Mouse (Mus musculus) embryonic stem cell, embryonic (primary cell): ENCODE data around the gene Higd1c.

ENCODE experiments used
- CTCF ChIA-PET, 4 experiments: fragments of 300-600 bp in 2 of 4; fragments of 350-600 bp in 2 of 4; sonication (Branson Sonifier 250); formaldehyde crosslinking; loops; one replicate each; lab custom pipeline; 2022; ENCODE audit warnings: inconsistent platforms in 2 of 4; lab: Charles Lee
- POLR2A ChIA-PET, 4 experiments: fragments of 300-600 bp in 2 of 4; fragments of 350-600 bp in 2 of 4; sonication (Branson Sonifier 250); formaldehyde crosslinking; loops; one replicate each; lab custom pipeline; 2022; ENCODE audit warnings: antibody characterized with exemption in 4 of 4, inconsistent platforms in 1 of 4; lab: Charles Lee

The Higd1c gene

GRCm38 (mm10) chr15:100415684-100416083 lies 51.3 kb downstream of the Higd1c start:
- POLR2A ChIA-PET = interaction anchor here in 2 of 4 experiments (0.7 to 2.0 kb wide), 8 partner anchors 9 to 512 kb away, joined by 3 to 9 read pairs (median 4); partner anchors contain the start of gene Slc11a2 (in 1 of the 2)
- CTCF ChIA-PET = interaction anchor here in 2 of 4 experiments (0.5 to 1.0 kb wide), 3 partner anchors 40 to 354 kb away, joined by 3 to 4 read pairs (median 3); no protein-coding TSS in a partner anchor

GRCm38 (mm10) chr15:100417854-100418450 lies 53.6 kb downstream of the Higd1c start:
- POLR2A ChIA-PET = no interaction called here
- CTCF ChIA-PET = no interaction called here

GRCm38 (mm10) chr15:100419311-100419710 lies 55.0 kb downstream of the Higd1c start:
- POLR2A ChIA-PET = interaction anchor here in 3 of 4 experiments (0.6 to 1.1 kb wide), 4 partner anchors 55 to 705 kb away, joined by 3 to 5 read pairs (median 3); no protein-coding TSS in a partner anchor

GRCm38 (mm10) chr15:100419901-100420745 lies 55.8 kb downstream of the Higd1c start:
- ChIA-PET CTCF (interaction anchor here in 2 of 4 experiments (0.8 to 1.3 kb wide), 2 partner anchors 31 to 45 kb away, joined by 3 to 4 read pairs; no protein-coding TSS in a partner anchor), POLR2A (interaction anchor here in 2 of 4 experiments (0.6 kb wide), 3 partner anchors 54 to 706 kb away, joined by 3 read pairs; no protein-coding TSS in a partner anchor)

More at GRCm38 (mm10) chr15:100419311-100419710, 55.0 kb downstream of the Higd1c start:
- CTCF ChIA-PET = no interaction called here

- CTCF ChIA-PET = interaction anchor here in 2 of 4 experiments (0.8 to 1.3 kb wide), 2 partner anchors 30 to 46 kb away, joined by 3 to 4 read pairs; no protein-coding TSS in a partner anchor
- POLR2A ChIA-PET = interaction anchor here in 3 of 4 experiments (0.6 to 1.6 kb wide), 7 partner anchors 15 to 449 kb away, joined by 3 to 5 read pairs (median 4); no protein-coding TSS in a partner anchor
These were observed 56.9 kb downstream of the Higd1c start for GRCm38 (mm10) chr15:100421059-100421757.

GRCm38 (mm10) chr15:100421758-100422197 lies 57.4 kb downstream of the Higd1c start, which contains the start of gene Gm5475:
Gene Gm5475, plus strand, starts transcription at chr15:100422147.
- ChIA-PET CTCF (interaction anchor here in 2 of 4 experiments (1.0 to 3.5 kb wide), 3 partner anchors 29 to 47 kb away, joined by 3 to 9 read pairs (median 6); no protein-coding TSS in a partner anchor), POLR2A (interaction anchor here (0.6 to 1.9 kb wide), 13 partner anchors 8 to 450 kb away, joined by 3 to 14 read pairs (median 5); no protein-coding TSS in a partner anchor)

GRCm38 (mm10) chr15:100422476-100422875 lies 58.1 kb downstream of the Higd1c start:
- POLR2A ChIA-PET = interaction anchor here in 3 of 4 experiments (0.5 to 2.0 kb wide), 24 partner anchors 8 to 1964 kb away, joined by 3 to 14 read pairs (median 3); partner anchors contain the start of genes Dazap2 (in 2 of the 3) and Acvrl1 (in 1 of the 3)
- CTCF ChIA-PET = interaction anchor here in 3 of 4 experiments (0.5 to 3.5 kb wide), 11 partner anchors 29 to 677 kb away, joined by 3 to 9 read pairs (median 3); no protein-coding TSS in a partner anchor

- ChIA-PET POLR2A (interaction anchor here (0.5 to 2.0 kb wide), 28 partner anchors 9 to 1964 kb away, joined by 3 to 14 read pairs (median 3); partner anchors contain the start of genes Dazap2 (in 2 of the 4) and Acvrl1 (in 1 of the 4)), CTCF (interaction anchor here (0.5 to 3.5 kb wide), 14 partner anchors 28 to 678 kb away, joined by 3 to 14 read pairs (median 3); partner anchors contain the start of gene Mettl7a3 (in 1 of the 4))
These were observed 58.8 kb downstream of the Higd1c start for GRCm38 (mm10) chr15:100422899-100423860.

GRCm38 (mm10) chr15:100423916-100424315 lies 59.6 kb downstream of the Higd1c start:
- CTCF ChIA-PET = interaction anchor here in 3 of 4 experiments (0.6 to 3.5 kb wide), 5 partner anchors 27 to 190 kb away, joined by 3 to 14 read pairs (median 3); partner anchors contain the start of gene Mettl7a3 (in 1 of the 3)
- POLR2A ChIA-PET = interaction anchor here in 3 of 4 experiments (0.7 to 2.0 kb wide), 11 partner anchors 10 to 550 kb away, joined by 3 to 14 read pairs (median 3); partner anchors contain the start of gene Dazap2 (in 1 of the 3)

GRCm38 (mm10) chr15:100424396-100425122 lies 60.2 kb downstream of the Higd1c start, which contains the start of gene Slc11a2:
Gene Slc11a2, minus strand, starts transcription at chr15:100425072.
- CTCF ChIA-PET = interaction anchor here in 3 of 4 experiments (0.6 to 3.5 kb wide), 7 partner anchors 27 to 622 kb away, joined by 3 to 14 read pairs (median 4); no protein-coding TSS in a partner anchor
- POLR2A ChIA-PET = interaction anchor here in 3 of 4 experiments (0.5 to 2.0 kb wide), 9 partner anchors 9 to 787 kb away, joined by 3 to 8 read pairs (median 3); partner anchors contain the start of gene Dazap2 (in 1 of the 3)

- POLR2A ChIA-PET = interaction anchor here in 2 of 4 experiments (0.7 to 1.4 kb wide), 5 partner anchors 8 to 201 kb away, joined by 3 to 4 read pairs (median 3); partner anchors contain the start of gene Atf1 (in 1 of the 2)
- CTCF ChIA-PET = interaction anchor here (0.6 to 2.1 kb wide), 6 partner anchors 29 to 1819 kb away, joined by 3 to 7 read pairs (median 3); no protein-coding TSS in a partner anchor
These were observed 64.1 kb downstream of the Higd1c start for GRCm38 (mm10) chr15:100428296-100428905.

GRCm38 (mm10) chr15:100429959-100430565 lies 65.7 kb downstream of the Higd1c start:
- ChIA-PET POLR2A (interaction anchor here in 1 of 4 experiments (1.2 kb wide), 1 partner anchor 14 kb away, joined by 5 read pairs; no protein-coding TSS in a partner anchor), CTCF (interaction anchor here in 2 of 4 experiments (0.5 to 1.2 kb wide), 2 partner anchors 27 to 893 kb away, joined by 3 to 5 read pairs; no protein-coding TSS in a partner anchor)

GRCm38 (mm10) chr15:100433234-100433633 lies 68.9 kb downstream of the Higd1c start:
- CTCF ChIA-PET = interaction anchor here in 1 of 4 experiments (0.8 kb wide), 1 partner anchor 72 kb away, joined by 5 read pairs; no protein-coding TSS in a partner anchor
- POLR2A ChIA-PET = no interaction called here
